Mouse (Mus musculus): ENCODE results near the gene Sept4.

Gene Sept4

DNA sequence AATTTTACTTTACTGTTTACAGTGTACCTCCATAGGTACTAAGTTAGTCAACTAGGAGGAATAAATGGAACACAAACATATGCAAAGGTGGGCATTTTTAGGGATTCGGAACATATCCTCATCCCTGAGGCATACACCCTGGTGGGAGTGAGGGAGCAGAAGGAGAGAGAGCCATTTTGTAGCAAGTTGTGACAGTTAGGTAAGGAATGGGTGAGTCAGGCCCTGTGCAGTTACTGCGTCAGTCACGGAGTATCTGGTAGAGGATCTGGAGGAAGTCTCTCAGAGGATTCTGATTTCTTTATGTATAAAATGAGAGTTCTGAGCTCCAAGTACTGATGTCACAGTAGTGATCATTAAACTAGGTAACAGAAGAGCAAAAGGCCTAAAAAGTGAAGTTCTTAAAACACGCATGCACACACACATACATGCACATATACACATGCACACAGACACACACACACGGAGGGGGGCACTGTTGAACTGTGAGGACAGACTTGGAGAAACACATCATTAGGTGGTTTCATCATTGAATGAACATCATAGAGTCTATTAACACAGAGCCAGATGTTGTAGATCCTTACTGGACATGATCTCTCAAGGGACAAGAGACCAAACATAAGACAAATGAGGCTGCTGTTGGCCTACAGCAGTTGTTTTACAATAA lies 18.6 kb downstream of the Sept4 start:
- no peak for TF ChIP-seq GATA4 (IDR thresholded peaks at IDR 0.05; ENCODE audit: insufficient replicate concordance, low read length)

GRCm38 (mm10) chr11:87589605-87590004 lies 20.9 kb downstream of the Sept4 start:
- no peak for TF ChIP-seq GATA4 (IDR thresholded peaks at IDR 0.05; ENCODE audit: insufficient replicate concordance, low read length)

DNA sequence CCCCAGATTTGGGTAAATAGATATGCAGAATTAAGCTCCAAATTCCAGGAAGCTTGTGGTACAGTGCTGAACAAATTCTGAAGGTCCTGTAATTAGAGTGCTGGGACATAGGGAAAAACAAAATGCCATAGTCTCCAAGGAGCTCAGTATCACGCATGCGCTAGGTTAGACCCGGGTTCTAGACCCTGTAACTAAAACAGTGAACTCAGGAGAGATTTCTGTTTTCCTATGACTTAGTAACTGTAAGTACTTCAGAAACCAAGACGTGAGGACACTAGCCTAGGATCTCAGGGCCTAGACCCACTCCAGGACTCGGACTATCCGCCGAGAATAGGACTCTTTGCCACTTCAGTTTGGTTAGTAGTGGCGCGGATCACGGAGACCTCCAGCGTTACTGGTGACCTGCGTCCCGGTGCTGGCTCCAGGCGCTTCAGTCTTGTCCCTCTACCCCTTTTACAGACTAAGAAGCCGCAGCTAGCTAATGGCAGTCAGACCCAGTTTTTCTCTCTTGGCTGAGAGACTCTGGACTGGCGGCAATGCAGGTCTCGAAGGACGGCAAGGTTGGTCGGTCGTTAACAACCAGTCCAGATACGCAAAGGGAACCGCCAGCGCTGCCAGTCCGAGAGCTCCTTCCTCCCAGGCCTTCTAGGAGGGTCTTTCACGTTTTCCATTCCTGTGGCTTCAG lies 22.3 kb downstream of the Sept4 start:
- no peak for TF ChIP-seq GATA4 (IDR thresholded peaks at IDR 0.05; ENCODE audit: insufficient replicate concordance, low read length)

DNA sequence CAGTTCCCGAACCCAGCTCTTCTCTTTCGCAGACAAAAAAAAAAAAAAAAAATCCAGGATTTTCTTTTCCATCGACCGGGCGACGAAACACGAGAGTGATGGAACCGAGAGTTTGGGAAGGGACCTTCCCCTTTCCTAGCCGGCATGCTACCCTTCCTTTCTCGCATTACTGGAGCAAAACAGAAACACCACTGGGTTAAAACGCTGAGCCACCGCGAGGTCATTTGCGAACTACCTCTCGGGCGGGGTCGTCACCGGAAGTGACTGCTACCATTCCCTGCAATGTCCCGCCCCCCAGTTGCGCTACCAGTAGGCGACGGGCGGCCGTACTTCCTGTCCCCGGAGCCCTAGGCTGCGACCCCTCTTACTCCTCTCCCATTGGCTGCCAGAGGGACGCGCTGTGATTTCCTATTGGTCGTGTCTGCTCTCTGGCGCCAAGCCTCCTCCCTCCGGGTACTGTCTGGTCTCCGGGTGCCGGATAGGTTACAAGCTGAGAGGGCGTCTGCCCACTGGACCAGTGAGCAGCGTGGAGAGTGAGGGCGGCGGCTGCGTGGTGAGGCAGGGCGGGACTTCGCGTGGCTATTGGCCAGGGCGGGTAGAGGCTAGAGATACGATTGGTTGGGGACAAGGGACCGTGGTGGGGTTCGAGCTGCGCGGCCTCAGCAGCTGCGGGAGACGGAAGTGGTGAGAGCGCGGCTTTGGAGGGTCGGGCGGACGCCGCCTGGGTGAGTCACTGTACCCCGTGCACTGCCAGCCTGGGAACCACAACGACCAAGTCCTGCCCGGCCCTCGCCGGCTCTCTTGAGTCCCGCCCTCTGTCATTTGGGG lies 23.0 kb downstream of the Sept4 start, which contains the start of gene Mtmr4:
Mtmr4 (plus strand) TSS at position 637 of the 828 bp plus-strand sequence.
- TF ChIP-seq GATA4 (IDR thresholded peaks at IDR 0.05; ENCODE audit: insufficient replicate concordance, low read length), result peak; percentile 31; the same call in 1 of the 2 replicates

- TF ChIP-seq GATA4 (IDR thresholded peaks at IDR 0.05; ENCODE audit: insufficient replicate concordance, low read length), result no peak
Observed at GRCm38 (mm10) chr11:87592354-87592695, 23.6 kb downstream of the Sept4 start.

DNA sequence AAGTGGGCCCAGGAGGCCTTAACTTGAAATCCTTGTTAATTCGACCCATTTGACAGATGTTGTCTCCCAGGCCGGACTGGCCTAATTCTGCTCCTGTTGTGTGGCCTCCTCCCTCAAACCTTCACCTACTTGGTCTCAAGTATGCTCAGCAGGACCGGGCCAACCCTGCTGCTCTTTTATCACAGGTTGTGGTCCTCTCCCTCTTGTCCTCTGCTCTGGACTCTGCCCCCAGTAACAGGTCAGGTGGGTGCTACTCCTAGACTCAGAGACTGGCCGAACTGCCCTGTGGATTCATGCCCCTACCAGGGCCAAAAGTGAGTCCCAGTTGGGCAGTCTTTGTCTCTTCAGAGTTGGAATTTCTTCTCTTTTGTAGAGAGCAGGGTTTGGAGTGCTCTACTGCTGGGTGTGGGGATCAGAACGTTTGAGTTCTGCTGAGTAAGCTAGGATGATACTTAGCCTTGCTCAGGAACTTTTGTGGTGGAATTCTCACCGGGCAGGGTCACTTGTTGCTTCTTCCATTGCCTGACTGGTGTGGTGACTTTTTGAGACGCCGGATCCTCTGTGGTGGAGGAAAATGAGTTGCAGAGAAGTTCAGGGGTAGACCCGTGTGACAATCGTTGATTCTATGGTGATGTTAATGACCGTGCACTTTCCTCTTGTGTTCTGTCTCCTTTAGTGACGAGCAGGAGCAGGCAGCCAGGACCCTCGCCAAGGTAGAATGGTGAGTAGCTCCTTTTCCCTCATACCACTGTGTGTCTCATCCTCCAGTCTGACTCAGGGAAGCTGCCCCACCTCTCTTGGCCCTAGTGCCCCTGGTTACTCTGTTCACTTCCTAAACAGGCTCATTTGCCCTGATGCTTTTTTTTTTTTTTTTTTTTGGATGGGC lies 24.3 kb downstream of the Sept4 start:
- no peak for TF ChIP-seq GATA4 (IDR thresholded peaks at IDR 0.05; ENCODE audit: insufficient replicate concordance, low read length)

- no peak for TF ChIP-seq GATA4 (IDR thresholded peaks at IDR 0.05; ENCODE audit: insufficient replicate concordance, low read length)
Observed at GRCm38 (mm10) chr11:87595327-87595841, 26.7 kb downstream of the Sept4 start.

GRCm38 (mm10) chr11:87595976-87596375 lies 27.3 kb downstream of the Sept4 start:
- TF ChIP-seq GATA4 (IDR thresholded peaks at IDR 0.05; ENCODE audit: insufficient replicate concordance, low read length), result no peak

- TF ChIP-seq GATA4 (IDR thresholded peaks at IDR 0.05; ENCODE audit: insufficient replicate concordance, low read length), result no peak
Observed at GRCm38 (mm10) chr11:87596492-87596891, 27.8 kb downstream of the Sept4 start.

GRCm38 (mm10) chr11:87597061-87597460 lies 28.4 kb downstream of the Sept4 start:
- no peak for TF ChIP-seq GATA4 (IDR thresholded peaks at IDR 0.05; ENCODE audit: insufficient replicate concordance, low read length)

- TF ChIP-seq GATA4 (IDR thresholded peaks at IDR 0.05; ENCODE audit: insufficient replicate concordance, low read length), result no peak
Observed at GRCm38 (mm10) chr11:87599395-87600089, 30.8 kb downstream of the Sept4 start.

DNA sequence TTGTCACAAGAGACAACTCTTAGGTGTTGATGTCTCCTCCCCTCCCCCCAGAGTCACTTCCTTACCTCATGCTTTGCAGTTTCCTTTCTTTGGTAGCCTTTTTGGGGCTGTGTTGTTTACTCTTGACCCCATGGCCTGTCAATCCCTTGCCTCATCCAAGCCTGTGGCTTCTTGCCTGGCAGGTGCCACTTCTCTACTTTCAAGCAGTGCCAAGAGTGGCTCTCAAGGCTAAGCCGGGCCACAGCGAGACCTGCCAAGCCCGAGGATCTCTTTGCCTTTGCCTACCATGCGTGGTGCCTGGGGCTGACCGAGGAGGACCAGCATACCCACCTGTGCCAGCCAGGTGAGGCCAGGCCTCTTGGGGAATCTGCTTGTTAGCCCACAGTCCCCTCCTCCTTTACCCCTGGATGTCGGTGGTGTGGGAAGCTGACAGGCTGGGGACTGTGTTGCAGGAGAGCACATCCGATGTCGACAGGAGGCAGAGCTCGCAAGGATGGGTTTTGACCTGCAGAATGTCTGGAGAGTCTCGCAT lies 31.7 kb downstream of the Sept4 start:
- TF ChIP-seq GATA4 (IDR thresholded peaks at IDR 0.05; ENCODE audit: insufficient replicate concordance, low read length), result no peak

GRCm38 (mm10) chr11:87602234-87602633 lies 33.5 kb downstream of the Sept4 start:
- TF ChIP-seq GATA4 (IDR thresholded peaks at IDR 0.05; ENCODE audit: insufficient replicate concordance, low read length), result no peak

DNA sequence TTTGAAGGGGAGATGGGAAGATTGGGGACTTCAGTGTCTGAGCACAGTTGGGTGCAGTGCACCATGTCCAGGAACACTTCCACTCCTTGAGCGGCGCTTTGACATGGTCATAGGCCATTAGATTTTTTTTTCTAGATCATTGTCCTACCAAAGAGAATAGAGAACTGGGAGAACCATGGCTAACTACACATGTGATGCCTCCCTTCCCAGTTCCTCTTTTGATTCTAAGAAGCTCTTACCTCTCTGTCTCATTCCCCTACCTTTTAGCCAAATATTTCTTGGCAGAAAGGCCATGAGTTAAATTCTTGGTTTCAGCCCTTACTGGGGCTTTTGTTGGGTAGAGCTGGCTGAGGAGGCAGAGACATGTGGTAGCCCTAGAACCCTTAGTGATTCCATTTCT lies 34.9 kb downstream of the Sept4 start:
- no peak for TF ChIP-seq GATA4 (IDR thresholded peaks at IDR 0.05; ENCODE audit: insufficient replicate concordance, low read length)
